Mouse (Mus musculus) gastrocnemius, adult 18-20 months (tissue): ENCODE data around the gene Gm49450. TPM values are rescaled to one million over a fixed set of nuclear protein-coding genes. Genes with fewer than 3 reads are reported as not detected.
A peak's percentile ranks its signal among the peaks of the same experiment; 100 is the strongest.
"Not testable (repeated sequence)": the region's sequence is repeated elsewhere in the genome, so short reads cannot be mapped to it uniquely, and the experiment has no call there.

Experiments
- DNase-seq: peaks from one replicate; pipeline ENCODE4 v3.0.0; 2021; ENCODE audit warnings: low spot score
- total RNA-seq, 2 experiments: library from RNA; stranded (reverse); gene quantifications; 2 replicates each; pipeline ENCODE4 v1.2.3; 2021

The Gm49450 gene
- total RNA-seq, 2 experiments from 2014 or later, result not detected

- peak; percentile 78 for DNase-seq
These were observed 24.6 kb downstream of the Gm49450 start for GRCm38 (mm10) chr15:98928598-98929240.

GRCm38 (mm10) chr15:98927566-98927965 is 25.8 kb downstream of the Gm49450 start:
- no peak for DNase-seq

DNA sequence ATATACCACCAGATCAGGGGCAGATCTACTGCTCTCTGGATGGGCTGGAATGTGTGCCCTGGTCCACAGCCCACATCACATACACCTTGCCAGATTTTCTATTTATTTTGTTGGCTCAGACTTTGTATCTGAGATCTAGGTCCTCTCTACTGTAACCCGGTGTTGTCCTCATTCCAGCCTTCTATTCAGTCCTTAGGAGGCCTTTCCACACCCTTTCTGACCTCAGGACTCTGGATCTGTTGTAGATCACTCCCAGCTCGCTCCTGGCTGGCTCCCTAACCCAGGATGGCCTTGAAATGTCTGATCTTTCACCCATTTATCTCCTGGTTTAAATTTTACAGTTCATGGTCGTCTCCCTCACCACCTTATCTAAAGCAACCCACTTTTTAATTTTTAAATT is 28.7 kb downstream of the Gm49450 start:
- DNase-seq, result no peak

DNA sequence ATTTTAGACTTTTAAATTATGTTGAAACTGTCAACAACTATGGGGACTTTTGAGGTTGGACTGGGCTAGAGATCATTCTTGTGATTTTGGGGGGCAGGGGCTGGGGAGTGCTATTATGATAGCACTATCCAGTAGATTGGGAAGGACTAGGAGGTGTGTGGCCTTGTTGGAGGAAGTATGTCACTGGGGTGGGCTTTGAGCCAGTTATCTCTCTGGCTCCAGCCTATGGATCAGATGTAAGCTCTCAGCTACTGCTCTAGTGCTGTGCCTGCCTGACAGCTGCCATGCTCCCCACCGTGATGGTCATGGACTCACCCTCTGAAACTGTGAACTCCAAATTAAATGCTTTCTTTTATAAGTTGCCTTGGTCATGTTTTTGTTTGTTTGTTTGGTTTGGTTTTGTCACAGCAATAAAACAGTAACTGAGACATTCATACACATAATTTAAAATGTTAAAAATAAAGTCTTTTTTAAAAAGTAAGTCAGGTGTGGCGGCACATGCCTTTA is 30.3 kb downstream of the Gm49450 start:
- DNase-seq, result no peak

- no peak for DNase-seq
These were observed 30.8 kb downstream of the Gm49450 start for GRCm38 (mm10) chr15:98922581-98922980.

GRCm38 (mm10) chr15:98921510-98921909 is 31.8 kb downstream of the Gm49450 start:
- no peak for DNase-seq

DNA sequence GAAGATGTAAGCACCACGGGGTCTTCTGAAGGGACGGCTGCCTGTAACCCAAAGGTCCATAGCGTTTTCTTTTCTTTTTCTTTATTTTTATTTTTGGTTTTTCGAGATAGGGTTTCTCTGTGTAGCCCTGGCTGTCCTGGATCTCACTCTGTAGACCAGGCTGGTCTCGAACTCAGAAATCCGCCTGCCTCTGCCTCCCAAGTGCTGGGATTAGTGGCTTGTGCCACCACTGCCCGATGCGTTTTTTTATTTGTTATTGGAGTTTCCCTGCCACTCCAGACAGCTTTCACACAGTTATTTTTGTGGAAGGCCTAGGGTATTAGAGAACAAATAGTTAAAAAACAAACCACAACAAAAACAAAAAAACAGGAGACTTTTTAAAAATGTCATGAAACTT is 34.9 kb downstream of the Gm49450 start:
- not testable (repeated sequence) for DNase-seq

DNA sequence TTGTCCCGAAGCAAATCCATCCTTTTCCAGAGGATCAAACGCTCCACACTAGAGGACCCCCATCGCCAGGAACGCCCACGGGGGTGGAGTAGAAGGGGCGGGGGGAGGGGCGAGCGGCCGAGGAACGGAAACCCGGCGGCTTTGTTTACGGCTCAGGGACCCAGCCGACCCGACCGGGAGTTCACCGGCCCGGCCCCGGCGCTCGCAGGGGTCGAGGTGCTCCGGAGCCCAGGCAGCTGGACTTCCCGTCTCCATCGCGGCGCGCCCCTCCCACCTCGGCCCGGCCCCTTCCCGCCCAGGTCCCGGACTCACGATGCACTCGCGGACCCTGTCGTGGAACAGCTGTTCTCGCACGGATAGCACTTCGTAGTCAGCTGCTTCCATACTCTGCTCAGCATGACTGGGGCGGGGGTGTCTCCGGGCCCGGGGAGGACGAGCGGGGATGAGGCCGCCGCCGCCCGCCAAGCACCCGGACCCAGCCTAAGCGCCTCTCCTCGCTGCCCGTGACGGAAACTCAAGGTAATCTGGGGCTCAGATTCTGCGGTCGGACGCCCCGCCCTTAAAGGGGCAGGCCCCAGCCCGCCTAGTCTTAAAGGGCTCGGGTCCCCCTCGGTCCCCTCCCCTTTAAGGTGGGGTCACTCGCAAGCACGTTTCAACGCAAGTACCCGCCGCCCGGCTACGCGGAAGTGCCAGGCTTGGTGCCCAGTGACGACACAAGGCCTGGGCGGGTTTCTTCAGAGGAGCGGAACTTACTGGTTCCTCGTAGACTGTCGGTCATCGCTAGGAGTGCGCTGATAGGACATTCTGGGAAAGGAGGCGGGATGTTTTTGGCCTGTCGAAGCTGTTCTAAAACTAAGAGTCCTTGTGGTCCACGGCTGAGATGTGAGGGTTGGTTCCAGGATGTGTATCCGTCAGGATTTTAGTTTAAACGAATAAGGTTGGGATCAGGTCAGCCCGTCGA is 35.5 kb downstream of the Gm49450 start, which contains the start of gene Lmbr1l:
Lmbr1l (minus strand) TSS at position 694 of the 961 bp plus-strand sequence.
- DNase-seq, result peak; percentile 99

DNA sequence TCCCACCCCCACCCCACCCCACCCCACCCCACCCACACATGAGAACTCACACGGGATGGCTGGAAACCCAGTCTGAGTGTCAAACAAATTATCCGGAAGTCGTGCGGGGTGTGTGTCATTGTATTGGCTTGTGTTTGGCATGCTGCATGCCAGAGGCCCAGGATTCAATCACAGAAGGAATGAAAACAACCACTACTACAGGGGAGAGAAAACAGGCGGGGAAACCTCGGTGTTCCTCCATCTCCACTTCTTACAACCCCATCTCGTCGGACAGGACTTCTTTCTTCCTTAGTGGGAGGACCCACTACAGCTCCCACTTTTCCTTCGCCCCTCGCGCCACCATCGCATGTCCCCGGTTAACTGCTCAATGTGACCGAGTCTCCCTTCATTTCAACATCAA is 36.3 kb downstream of the Gm49450 start:
- DNase-seq, result no peak

DNA sequence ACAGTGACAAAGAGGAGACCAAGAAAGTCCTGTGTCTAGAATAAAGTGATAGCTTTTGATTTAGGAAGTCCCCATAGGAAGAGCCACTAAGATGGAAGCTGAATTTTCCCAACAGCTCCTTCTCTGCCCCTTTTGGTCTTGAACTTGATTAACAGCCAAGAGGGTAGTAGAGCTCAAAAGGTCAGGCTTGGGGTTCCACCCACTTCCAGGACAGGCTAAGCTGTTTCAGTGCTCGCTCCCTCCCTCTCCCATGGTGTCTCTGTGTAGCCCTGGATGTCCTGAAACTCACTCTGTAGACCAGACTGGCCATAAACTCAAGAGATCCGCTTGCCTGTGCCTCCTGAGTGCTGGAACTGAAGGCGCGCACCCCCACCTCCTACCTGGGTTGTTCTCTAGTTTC is 37.3 kb downstream of the Gm49450 start:
- no peak for DNase-seq

GRCm38 (mm10) chr15:98914903-98915302 is 38.4 kb downstream of the Gm49450 start:
- DNase-seq, result no peak

- DNase-seq, result peak; percentile 15
These were observed 48.7 kb downstream of the Gm49450 start for GRCm38 (mm10) chr15:98904692-98905091.

DNA sequence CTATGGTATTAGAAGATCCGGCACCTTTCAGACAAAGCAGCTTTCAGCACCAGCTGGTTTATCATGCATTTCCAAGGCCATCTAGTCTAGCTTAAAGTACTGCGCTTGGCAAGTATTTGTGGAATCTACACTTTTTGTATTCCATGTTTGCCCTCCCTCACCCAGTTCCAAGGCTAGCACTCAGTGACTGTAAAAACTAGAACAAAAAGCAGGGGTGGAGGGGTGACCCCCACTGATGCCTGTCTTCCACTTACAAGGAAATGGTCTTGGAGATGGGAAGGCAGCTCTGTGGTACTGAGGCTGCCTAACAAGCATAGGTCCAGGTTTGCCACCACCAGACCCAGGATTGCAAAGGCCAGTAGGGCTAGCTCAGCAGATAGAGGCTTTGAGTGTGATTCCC is 50.8 kb downstream of the Gm49450 start:
- no peak for DNase-seq

DNA sequence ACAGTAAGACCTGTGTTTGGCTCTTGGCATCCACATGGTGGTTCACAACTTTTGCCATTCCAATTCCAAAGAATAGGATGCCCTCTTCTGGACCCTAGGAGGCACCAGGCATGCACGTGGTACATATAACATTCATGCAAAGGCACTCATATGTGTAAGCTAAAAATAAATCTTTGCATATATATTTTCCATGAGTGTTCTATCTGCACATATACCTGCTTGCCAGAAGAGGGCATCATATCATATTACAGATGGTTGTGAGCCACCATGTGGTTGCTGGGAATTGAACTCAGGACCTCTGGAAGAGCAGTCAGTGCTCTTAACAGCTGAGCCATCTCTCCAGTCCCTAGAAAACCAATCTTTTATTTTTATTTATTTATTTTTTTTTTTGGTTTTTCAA is 51.8 kb downstream of the Gm49450 start:
- DNase-seq, result no peak

DNA sequence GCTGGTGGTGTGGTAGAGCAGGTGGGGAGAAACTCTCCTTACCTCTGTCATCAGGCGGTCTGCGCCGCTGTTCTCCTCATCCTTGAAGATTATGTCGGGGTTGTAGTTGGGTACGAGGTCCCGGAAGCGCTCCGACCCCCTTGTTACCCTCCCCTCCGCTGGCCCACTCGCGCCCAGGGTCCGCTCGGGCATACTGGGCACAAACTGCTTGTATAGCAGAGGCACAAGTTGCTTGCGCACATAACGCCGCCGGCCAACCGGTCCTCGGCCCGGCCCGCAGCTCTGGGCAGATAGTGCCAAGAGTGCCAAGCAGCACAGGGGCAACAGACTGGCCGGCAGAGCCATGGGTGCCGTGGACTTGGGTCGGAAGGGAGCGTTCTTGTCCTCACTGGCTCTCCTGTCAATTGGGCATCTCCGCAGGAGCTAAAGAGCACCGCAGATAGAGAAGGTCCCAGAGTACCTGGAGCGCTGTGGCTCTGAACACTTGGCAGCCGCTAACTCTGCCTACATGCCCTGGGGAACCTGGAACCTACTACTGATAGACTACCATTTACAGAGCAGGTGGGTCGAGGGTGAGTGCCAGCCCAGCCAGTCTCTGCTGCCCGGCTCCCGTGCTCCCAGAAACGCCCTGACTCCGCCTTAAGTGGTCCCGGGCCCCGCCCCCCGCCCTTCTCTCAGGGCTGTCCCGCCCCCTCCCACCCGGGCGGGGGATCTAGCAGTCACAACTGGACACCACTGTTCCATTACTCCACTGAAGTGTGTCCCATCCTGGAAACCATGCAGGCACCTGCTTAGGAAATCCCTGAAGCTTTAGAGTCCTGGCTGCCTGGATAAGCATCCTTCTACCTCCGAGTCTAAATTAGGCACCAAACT is 55.2 kb downstream of the Gm49450 start, which contains the start of gene Dhh:
Dhh (minus strand) TSS at position 613 of the 873 bp plus-strand sequence.
- no peak for DNase-seq

GRCm38 (mm10) chr15:98897495-98897894 is 55.9 kb downstream of the Gm49450 start:
- peak; percentile 15 for DNase-seq

DNA sequence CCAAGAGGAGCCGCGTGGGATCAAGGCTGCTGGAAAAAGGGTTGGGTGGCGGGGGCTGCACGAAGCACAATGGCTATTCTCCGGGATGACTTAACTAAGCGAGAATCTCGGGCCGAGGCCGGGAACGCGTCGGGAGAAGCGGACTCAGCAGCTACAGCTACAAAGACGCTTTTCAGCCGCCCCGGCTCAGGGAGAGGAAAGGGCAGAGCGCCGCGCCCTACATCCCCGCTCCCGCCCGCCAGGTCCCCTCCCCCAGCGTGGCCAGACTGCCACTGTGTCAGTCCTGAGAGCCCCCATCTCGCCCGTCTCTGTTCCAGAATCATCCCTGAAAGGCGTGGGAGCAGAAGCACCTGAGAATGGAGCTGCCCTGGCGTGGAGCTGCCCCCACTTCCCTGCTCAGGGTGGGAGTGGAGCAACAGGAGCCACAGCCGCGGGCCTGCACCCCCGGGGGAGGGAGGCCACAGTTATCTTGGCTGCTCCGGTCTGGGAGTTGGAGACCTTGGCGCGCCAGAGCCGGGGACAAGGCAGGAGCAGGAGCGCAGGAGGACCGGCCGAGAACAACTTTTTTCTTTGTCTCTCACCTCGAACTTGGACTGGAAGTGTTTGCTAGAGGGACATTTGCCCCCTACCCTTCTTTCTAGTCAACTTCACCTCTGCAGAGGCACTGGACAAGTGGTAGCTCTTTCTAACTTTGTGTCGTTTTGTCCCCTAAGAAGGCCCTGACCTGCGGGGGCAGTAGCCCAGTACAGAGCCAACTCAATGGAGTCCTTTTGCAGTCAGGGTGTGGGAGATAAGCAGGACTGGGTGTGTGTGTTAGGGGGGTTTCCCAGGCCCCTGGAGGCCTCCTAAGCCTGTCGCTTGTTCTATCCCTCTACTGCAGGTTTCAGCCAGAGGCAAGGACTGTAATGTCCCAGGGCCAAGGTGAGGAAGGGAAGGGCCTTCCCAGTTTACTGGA is 57.4 kb downstream of the Gm49450 start:
- DNase-seq, result no peak

DNA sequence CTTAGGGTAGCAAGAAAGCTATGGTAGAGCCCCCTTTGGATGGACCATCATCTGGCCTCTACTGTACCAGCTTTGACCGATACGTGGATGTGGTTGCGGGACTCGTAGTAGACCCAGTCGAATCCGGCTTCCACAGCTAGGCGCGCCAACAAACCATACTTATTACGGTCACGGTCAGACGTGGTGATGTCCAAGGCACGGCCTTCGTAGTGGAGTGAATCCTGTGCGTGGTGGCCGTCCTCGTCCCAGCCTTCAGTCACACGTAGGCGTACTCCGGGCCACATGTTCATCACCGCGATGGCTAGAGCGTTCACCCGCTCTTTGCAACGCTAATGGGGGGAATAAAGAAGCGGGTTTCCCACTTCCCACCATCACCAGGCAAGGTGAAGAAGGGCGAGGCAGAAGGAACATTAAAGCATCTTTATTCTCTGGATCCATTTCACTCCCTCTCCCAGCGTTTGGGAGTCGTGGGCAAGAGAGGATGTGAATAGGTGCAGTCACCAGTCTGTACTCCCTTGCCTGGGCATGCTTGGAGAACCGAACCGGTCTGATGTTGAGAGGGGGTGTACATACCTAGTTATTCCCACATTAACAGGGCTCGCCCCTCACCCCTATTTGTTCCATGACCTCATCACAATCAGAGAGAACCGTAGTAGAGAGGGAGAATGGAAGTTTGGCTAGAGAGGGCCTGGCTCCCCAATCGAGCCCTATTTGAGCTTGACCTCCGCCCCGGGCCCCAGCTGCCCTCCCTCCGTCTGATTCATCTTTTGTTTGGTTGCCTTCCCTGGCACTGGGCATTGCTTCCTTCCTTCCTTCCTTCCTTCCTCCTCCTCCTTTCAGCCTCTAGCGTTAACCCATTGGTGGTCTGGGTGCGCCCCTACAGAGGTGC is 58.4 kb downstream of the Gm49450 start:
- no peak for DNase-seq
